Mouse (Mus musculus): ENCODE data around the gene Pgpep1l.
"Not testable (repeated sequence)": the region's sequence is repeated elsewhere in the genome, so short reads cannot be mapped to it uniquely, and the experiment has no call there.

Gene Pgpep1l

DNA sequence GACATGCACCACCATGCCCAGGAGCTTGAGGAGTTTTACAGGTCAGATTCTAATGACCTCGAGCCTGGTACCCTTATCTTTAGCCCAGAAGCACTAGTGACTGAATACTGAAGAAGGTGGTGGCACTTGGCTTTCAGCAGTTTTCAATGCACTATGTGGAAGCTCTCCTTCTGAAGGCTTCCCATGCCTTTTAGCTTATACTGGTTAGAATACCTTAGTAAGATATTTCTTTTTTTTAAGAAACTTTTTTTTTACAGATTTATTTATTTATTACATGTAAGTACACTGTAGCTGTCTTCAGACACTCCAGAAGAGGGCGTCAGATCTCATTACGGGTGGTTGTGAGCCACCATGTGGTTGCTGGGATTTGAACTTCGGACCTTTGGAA lies 19.1 kb upstream of the Pgpep1l start:
- in situ Hi-C loops (cut with MboI; ENCODE audit: unreplicated experiment in 2 of 2) = not testable (repeated sequence)

DNA sequence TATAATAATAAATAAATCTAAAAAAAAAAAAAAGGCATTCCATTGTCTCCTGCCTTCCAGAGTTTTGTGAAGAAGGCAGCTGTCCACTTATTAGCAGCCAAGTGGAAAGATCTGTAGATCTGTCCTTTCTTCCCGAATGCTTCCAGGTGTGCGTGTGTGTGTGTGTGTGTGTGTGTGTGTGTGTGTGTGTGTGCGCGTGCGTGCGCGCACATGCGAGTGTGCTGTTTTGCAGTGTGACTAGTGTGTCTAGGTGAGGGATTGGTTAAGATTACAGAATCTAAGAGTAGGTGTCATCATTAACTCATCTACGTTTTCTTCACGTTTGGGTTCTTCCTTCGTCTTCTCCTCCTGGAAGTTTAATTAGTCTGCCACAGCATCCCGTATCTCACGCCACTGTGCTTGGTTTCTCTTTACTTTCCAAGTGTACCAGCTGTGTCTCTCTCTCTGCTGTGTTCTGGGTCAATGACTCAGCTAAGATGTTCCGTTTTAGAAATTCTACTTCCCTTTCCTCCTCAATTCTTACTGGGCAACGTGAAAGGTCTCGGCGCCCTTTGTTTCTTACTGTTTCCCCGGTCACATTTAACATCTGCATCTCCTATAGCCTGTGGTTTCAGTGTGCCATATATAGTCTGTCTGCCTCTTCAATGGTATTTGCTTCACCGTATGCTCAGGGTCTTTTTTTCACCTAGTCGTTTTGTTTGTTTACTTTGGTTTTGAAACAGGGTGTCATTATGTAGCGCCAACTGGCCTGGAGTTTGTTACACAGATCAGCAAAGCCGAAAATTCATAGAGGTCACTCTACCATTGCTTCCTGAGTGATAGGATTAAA lies 18.5 kb upstream of the Pgpep1l start:
- in situ Hi-C loops (cut with MboI; ENCODE audit: unreplicated experiment in 2 of 2) = no loop called here

DNA sequence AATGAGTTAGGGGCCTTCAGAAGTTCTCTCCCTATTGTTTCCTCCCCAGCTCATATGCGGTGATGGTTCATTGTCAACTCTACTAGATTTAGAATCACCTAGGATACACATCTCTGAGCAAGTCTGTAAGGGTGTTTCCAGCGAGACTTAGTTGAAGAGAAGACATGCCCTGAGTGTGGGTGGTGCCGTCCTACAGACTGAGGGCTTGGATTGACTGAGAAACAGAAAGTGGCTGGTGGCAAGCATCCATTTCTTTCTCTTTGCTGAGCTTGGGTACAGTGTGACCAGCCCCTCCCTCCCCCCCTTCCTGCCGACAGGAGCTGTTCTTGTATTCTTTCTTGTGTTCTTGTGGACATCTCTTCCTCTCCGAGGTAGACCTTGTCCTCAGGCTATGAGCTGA lies 17.3 kb upstream of the Pgpep1l start:
- in situ Hi-C loops (cut with MboI; ENCODE audit: unreplicated experiment in 2 of 2) = no loop called here

DNA sequence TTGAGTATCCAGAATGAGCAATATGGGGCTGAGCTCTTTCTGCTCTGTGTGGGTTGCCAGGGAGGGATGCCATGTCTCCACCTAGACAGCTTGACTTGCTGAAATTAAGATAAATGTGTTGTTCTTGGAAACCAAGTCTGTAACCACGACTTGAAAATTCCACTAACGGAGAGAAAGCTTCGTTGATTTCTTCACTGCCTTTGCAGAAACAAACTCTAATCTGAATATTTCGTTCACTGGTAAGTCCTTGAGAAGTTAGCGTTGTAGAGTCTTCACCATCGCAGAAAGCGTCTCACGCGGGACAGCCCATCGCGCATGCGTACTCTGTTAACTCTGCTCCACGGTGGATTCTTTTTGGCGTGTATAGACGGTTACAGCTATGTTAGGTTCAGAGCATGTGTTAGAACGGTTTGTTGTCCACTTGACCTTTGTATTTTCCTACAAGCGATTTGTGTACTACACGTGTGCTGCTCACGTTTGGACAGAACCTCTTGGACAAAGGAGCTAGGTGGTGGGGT lies 16.4 kb upstream of the Pgpep1l start:
- in situ Hi-C loops (cut with MboI; ENCODE audit: unreplicated experiment in 2 of 2) = no loop called here

DNA sequence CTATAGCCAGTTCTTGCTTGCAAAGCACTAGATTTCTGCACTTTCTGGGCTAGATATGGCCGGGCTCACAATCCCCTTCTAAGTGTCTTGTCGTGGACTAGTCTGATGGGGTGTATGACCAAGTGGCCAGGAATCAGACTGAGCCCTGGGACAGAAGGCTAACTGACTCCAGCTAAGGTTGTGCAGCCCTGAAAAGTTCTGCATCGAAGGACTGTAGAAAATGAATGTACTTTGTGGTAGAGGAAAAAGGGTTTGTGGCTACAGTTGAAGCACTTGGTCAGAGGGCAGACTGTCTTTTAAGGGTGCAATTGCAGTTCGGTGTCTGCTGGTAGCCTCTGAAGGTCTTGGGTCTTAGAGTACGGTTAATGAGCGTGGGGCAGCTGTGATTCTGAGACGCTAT lies 15.4 kb upstream of the Pgpep1l start:
- in situ Hi-C loops (cut with MboI; ENCODE audit: unreplicated experiment in 2 of 2) = no loop called here

DNA sequence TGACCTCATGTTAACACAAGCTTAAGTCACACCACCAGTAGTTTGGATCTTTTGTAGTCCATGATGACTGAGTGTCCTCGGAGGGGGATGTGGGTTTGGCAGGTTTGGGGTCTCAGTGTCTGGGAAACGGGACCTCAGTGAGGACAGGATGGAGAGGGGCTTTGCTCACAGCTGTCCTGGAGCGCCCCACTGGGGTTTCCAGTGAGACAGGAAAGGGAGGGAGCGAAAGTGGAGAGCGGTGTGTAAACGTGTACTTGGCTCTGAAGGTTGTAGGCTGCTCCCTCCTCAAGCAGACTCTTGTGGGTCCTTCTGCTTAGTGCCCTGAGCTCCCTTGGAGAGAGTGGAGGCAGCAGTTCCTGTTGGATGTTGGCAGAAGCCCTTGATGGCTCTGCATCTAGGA lies 14.9 kb upstream of the Pgpep1l start:
- in situ Hi-C loops (cut with MboI; ENCODE audit: unreplicated experiment in 2 of 2) = no loop called here

DNA sequence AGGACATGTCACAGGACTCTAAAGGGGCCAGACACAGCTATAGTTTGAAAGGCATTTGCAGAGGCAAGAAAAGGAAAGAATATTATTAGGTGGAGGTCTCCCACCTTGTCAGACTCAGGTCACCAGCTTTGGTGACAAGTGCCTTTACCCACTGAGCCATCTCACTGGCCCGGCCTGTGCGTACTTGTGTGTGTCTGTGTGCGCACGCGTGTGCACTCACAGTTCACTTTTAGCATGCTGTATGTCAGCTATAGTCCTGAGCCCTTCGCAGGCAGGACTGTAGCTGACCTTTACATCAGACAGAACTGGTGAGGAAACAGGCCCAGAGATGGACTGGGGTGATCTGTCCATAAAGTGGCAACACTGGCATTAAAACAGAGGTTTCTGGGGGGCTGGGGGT lies 14.4 kb upstream of the Pgpep1l start:
- in situ Hi-C loops (cut with MboI; ENCODE audit: unreplicated experiment in 2 of 2) = no loop called here

DNA sequence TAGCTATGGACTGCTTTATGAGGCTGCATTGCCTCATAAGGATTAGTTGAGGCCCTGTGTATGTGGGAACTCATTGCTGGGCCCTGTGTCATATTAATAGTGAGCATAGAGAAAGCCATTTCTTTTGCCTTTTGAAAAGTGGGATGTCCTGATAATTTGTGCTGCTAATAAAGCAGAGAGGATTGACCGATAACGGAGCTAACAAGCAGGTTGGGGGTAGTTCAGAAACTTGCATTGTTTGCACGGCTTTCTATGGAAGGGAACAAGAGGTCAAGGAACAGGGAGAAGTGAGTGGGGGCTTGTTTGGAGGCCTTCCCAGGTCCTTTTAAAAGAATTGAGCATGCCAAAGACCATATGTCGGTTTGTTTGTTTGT lies 13.9 kb upstream of the Pgpep1l start:
- in situ Hi-C loops (cut with MboI; ENCODE audit: unreplicated experiment in 2 of 2) = no loop called here

DNA sequence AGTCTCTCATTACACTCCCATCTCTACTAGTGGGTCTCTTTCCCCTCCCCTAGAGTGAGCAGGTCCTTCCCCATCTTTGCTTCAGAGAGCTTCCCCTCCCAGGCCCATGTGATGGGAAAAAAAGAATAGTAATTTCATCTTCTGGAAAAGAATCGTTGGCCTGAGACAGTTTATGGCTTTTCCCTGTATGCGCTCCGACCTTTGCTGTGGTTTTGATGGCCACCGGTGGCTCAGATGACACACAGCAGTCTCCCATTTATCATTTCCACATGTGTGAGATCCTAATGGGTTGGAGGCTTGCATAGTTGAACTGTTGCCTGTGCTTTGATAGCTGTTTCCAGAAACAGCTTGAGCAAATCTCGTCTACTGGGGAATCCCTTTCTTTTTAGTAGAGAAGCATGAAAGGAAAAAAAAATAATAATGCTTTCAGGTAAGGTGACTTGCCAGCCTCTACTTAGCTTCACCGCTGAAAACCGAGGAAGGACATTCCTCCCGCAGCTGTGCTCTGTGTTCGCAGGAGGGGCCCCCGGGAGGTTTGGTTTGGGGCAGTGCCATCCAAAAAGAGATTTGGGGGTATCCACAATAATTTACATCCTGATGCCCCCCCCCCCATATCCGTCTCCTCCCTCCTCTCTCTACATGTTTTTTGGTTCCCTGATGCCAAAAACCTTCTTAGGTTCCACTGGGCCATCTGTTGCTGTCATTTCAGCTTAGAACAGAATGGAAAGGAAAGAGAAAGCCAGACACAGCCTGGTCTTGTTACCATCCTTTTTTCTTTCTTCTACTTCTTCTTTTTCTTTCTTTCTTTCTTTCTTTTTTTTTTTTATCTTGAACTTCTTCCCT lies 13.2 kb upstream of the Pgpep1l start:
- in situ Hi-C loops (cut with MboI; ENCODE audit: unreplicated experiment in 2 of 2) = no loop called here

DNA sequence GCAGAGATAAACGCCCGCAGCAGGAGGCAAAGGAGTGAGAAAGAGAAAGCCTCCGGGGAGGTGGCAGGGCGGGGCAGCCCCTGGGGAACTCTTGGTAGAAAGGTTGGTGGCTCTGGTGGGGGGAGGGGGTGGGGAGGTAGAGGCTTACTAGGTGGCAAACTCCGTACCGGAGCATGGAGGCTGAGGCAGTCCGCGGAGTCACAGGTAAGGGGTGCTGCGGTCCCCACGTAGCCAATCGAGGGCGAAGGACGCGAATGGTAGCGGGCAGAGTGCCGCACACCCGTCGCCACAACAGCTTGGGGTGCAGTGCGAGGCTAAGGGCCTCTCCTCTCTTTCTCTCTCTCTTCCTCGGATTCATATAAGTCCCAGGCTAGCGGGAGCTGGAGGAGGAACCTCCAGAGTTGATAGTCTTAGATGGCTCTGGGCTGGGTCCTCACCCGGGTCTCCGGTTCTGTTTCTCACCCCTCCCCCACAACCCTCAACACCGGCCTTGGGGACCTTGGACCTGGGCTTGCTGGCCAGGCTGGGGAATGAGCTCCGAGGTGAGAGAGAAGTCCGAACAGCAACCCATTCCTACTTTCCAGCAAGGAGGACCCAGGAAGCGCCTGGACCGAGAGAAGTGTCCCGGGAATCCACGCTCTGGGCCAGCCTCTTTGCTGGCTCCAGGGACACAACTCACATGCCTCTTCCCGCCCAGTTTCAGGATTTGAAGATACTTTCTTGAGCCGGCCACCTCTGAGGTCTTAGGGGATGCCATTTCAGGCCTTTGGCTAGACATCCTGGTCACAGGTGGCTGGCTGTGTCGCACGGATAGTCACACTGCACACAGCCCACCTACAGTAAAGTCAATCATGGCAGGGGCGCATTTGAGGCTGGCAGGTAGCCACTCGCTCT lies 12.1 kb upstream of the Pgpep1l start:
- in situ Hi-C loops (cut with MboI; ENCODE audit: unreplicated experiment in 2 of 2) = no loop called here

DNA sequence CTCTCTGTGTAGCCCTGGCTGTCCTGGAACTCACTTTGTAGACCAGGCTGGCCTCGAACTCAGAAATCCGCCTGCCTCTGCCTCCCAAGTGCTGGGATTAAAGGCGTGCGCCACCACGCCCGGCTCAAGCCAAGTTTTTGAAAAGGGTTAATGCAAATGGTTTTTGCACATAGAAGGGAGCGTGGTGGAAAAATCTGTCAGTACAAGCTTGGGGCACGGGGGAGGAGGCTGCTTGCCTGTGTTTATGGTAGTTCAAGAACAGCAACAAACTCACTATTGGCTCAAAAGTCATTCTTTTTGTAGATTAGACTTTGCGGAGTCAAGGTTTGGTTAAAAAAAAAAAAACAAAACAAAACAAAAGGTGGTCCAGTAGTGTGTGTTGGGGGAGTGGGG lies 11.4 kb upstream of the Pgpep1l start:
- in situ Hi-C loops (cut with MboI; ENCODE audit: unreplicated experiment in 2 of 2) = not testable (repeated sequence)

DNA sequence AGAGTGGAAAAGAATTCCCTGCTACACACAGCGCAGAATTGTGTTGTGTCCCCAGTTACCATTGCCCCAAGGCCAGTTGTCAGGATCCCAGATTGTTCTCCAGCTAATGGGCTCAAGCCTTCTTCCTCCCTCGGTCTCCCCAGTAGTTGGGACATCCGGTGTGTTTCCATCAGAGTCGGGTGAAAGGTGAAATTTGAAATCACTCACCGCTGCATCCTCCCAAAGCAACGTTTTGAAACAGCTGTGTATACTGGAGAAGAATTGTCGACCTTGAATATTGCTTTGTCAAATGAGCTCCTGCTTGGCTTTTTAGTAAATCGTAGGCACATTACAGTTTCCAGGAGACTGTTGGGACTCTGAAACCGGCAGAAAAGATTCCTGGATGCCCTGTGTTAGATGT lies 10.9 kb upstream of the Pgpep1l start:
- in situ Hi-C loops (cut with MboI; ENCODE audit: unreplicated experiment in 2 of 2) = no loop called here

DNA sequence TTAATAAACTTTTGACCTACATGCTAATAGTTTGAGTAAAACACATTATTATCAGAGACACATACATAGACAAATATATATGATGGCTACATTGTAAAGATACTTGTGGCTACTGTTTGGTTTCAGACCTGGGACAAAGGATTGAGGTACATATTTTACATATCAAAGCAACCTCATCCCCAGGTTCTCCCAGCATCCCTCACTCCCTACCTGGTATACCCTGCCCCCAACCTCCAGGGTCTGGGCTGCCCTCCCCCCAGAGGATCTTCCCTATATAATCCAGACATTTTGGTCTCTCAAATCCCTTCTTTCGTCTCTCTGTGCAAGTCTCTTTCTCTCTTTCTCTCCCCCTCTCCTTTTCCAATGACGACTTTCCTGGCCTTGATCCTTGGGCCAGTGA lies 10.2 kb upstream of the Pgpep1l start:
- in situ Hi-C loops (cut with MboI; ENCODE audit: unreplicated experiment in 2 of 2) = no loop called here

DNA sequence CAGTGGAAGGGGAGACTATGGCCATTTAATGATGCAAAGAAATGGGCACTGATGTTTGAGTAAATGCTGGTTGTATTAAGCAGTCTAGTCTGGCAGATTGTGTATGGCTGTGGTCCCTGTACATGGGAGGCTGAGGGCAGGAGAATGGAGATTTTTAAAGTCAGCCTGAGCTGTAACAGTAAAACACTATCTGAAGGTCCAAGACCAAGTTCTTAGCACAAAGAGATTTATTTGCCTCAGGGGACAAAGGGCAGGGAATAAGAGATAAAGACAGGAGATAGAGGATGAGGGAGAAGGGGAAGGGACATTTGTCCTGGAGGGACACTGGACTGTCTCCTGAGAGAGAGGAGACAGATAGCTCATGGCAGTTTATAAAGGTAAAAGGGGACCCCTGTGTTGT lies 9.5 kb upstream of the Pgpep1l start, which contains the start of gene Fam169b:
TSS of gene Fam169b (plus strand) at position 325 of the 400 bp plus-strand sequence.
- in situ Hi-C loops (cut with MboI; ENCODE audit: unreplicated experiment in 2 of 2) = no loop called here

DNA sequence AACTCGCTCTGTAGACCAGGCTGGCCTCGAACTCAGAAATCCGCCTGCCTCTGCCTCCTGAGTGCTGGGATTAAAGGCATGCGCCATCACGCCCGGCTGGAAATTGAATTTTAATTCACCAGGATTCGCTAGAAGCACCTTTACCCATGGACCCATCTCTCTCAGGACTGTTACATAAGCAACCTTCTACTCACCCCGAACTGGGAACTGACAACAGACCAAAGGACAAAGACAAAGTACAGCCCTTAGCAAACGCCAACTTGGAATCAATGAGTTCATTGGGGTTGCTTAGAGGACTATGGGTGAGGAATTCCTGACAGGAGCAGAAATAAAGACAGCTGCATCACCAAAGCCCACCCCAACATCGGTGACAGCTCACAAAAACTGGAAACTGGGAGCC lies 8.6 kb upstream of the Pgpep1l start:
- in situ Hi-C loops (cut with MboI; ENCODE audit: unreplicated experiment in 2 of 2) = no loop called here

DNA sequence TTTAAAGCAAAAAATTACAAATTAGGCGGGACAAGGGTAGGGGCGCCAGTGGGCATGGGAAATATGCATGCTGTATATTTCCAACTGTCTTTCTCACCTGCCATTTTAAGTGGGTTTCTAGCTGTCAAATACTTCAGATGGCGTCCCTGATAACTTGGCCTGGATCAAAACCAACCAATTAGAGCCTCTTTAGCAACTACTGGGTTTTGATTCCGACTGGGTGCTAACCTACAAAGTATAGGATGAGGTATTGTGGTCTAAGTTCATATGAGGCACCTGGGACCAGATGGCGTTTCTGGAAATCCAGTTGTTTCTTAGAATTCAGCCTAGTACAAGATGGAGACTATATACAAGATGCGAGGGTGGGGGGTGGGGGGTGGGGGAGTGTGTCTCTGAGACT lies 7.8 kb upstream of the Pgpep1l start:
- in situ Hi-C loops (cut with MboI; ENCODE audit: unreplicated experiment in 2 of 2) = no loop called here

DNA sequence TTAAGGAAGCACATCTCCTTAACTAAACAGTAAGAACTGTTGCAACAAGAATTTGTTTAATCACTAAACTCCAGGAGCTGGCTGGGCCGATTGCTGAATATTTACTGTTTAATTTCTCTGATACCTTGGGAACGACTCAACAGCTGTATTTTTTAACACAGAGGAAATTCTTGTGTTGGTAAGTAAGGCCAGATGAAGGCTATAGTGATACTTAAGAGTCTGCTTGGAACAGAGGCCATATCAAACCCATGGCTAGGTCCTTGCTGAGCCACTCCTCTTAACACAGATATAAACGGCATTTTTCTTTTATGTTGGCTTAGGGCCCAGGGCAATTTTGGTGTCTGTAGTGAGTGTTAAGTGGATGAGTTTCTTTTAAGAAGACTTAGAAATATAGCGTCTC lies 6.5 kb upstream of the Pgpep1l start:
- in situ Hi-C loops (cut with MboI; ENCODE audit: unreplicated experiment in 2 of 2) = no loop called here

DNA sequence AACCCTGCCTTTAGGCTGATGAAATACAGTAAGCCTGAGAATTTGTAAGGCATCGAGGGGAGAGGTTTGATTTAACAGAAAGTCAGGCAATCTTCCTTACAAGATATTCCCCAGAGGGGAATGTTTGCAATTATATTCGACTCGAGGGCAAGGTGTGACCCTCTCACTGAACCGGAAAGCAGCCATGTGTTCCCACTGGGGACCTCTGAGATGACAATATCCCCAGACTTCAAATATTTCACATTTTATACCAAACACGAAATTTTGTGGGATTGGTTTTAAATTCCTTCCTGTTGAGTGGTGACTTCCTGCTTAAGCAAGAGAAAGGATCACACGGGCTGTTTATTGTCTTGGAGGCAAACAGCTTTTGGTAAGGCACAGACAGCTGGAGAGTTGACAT lies 2.7 kb upstream of the Pgpep1l start:
- in situ Hi-C loops (cut with MboI; ENCODE audit: unreplicated experiment in 2 of 2) = no loop called here

DNA sequence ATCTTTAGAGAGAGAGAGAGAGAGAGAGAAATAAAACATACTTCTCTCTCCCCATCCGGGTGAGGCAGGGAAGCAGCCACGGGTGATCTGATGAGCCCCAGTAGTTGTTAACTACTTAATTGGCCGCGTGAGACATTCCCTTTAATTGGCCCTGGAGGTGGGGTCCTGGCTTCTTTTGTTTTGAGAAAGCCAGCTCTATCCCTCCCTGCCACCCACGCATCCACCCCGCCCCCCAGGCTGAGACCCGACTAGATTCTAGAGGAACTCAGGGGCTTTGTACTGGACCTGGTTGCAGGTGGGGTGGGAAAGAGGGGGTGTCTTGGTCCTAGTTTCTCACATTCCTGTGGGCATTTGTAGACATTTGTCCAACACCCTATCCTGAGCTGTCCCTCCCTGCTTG lies 1.4 kb upstream of the Pgpep1l start:
- in situ Hi-C loops (cut with MboI; ENCODE audit: unreplicated experiment in 2 of 2) = no loop called here

DNA sequence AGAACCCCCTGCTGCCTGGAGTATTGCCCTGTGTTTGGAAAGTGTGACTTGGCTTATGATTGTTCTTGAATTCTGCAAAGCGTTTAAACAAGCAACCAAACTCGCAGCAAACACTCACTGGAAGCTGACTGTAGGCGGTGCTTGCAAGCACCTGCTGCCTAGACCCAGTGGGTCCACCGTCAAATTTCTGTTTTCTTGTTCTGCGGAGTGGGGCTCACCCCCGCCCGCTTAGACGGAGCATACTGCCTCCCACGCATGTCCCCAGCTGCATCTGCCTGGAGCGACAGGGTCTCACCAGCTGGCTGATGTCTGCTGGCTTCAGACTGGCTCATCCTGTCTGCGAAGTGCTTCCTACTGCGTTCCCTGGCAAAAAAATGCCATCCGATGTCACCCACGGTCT lies 498 bp upstream of the Pgpep1l start:
- in situ Hi-C loops (cut with MboI; ENCODE audit: unreplicated experiment in 2 of 2) = no loop called here
